Mouse (Mus musculus) forebrain, embryonic 15.5 days (tissue): Measurements from ENCODE around the gene Simc1. TPM values are rescaled to one million over a fixed set of nuclear protein-coding genes. Genes with fewer than 3 reads are reported as not detected.
A peak's percentile ranks its signal among the peaks of the same experiment; 100 is the strongest.

Experiments used
- ATAC-seq: fragments of 200-750 bp; cut with Nextera tagmentation; replicated peaks from 2 replicates; pipeline ENCODE4 v1.8.0; 2017; ENCODE audit warnings: mild to moderate bottlenecking, moderate TSS enrichment, moderate library complexity
- H3K27ac ChIP-seq: fragments of 300-500 bp; sonication (generic); replicated peaks from 2 replicates; pipeline ENCODE4 v1.5.1; 2015; ENCODE audit warnings: mild to moderate bottlenecking, inconsistent platforms
- H3K27me3 ChIP-seq: fragments of 300-500 bp; sonication (generic); 2 replicates; pipeline ENCODE4 v1.6.1; 2015; ENCODE audit warnings: inconsistent platforms
- H3K36me3 ChIP-seq: fragments of 300-500 bp; sonication (generic); 2 replicates; pipeline ENCODE4 v1.6.1; 2015; ENCODE audit warnings: mild to moderate bottlenecking, inconsistent platforms
- H3K4me1 ChIP-seq: fragments of 300-500 bp; sonication (generic); 2 replicates; pipeline ENCODE4 v1.6.1; 2015; ENCODE audit warnings: inconsistent platforms
- H3K4me2 ChIP-seq: fragments of 300-500 bp; sonication (generic); replicated peaks from 2 replicates; pipeline ENCODE4 v1.6.1; 2015; ENCODE audit warnings: mild to moderate bottlenecking, inconsistent platforms
- H3K4me3 ChIP-seq: fragments of 300-500 bp; sonication (generic); 2 replicates; pipeline ENCODE4 v1.5.1; 2015; ENCODE audit warnings: mild to moderate bottlenecking, inconsistent platforms
- H3K9ac ChIP-seq: fragments of 300-500 bp; sonication (generic); replicated peaks from 2 replicates; pipeline ENCODE4 v1.6.1; 2015; ENCODE audit warnings: mild to moderate bottlenecking, inconsistent platforms
- H3K9me3 ChIP-seq: fragments of 300-500 bp; sonication (generic); 2 replicates; pipeline ENCODE4 v1.6.1; 2016; ENCODE audit warnings: inconsistent platforms
- WGBS: fragments of 180-500 bp; shearing (Covaris S2); methylation state at CpG from one replicate; pipeline ENCODE4 v1.1.7; 2015; ENCODE audit warnings: mixed read lengths; 5-methylcytosine and 5-hydroxymethylcytosine counted together
- polyA plus RNA-seq: library from polyadenylated mRNA; unstranded; fragments of >200 nt; fragmentation: Nextera tagmentation; extraction: Ambion mirVana; gene quantifications from 2 replicates; pipeline ENCODE4 v1.2.1, GENCODE M21; 2015

Simc1 gene
- polyA plus RNA-seq, 1 experiment from 2014 or later = 25.7 TPM

- under 1% methylated on average over 55 of the region's 55 CpGs for WGBS
- ATAC-seq = peak; percentile 94
Measured at GRCm38 (mm10) chr13:54574854-54575481, 71.4 kb downstream of the Simc1 start, which contains the start of gene Arl10. Gene Arl10 (plus strand): TSS chr13:54575015.

GRCm38 (mm10) chr13:54575489-54575888 is 71.9 kb downstream of the Simc1 start:
- Histone ChIP-seq H3K27ac (peak overlapping the region; percentile 71; the same call in 1 of the 2 replicates), H3K4me1 (peaks cover 24% of the 10 kb centered on the region), H3K4me2 (peak overlapping the region; percentile 87), H3K4me3 (peak overlapping the region; percentile 86), H3K9ac (peak overlapping the region; percentile 82), H3K9me3 (no peaks in the 10 kb centered on the region), H3K36me3 (peaks cover 14% of the 10 kb centered on the region; the same call in 1 of the 2 replicates), H3K27me3 (no peaks in the 10 kb centered on the region; the same call in 1 of the 2 replicates)
- ATAC-seq = no peak
- 3% methylated on average over 19 of the region's 19 CpGs for WGBS

More at GRCm38 (mm10) chr13:54574854-54575481, 71.4 kb downstream of the Simc1 start, which contains the start of gene Arl10:
- no peaks in the 10 kb centered on the region for H3K9me3 ChIP-seq
- peak within 1 kb of the TSS; percentile 87 for H3K4me2 ChIP-seq
- H3K27ac ChIP-seq = peak within 1 kb of the TSS; percentile 71
- peak within 1 kb of the TSS; percentile 82 for H3K9ac ChIP-seq
- H3K4me1 ChIP-seq = peaks cover 24% of the 10 kb centered on the region
- no peaks in the 10 kb centered on the region; the same call in 1 of the 2 replicates for H3K27me3 ChIP-seq
- peaks cover 9% of the 10 kb centered on the region; the same call in 1 of the 2 replicates for H3K36me3 ChIP-seq
- peak within 1 kb of the TSS; percentile 86 for H3K4me3 ChIP-seq

DNA sequence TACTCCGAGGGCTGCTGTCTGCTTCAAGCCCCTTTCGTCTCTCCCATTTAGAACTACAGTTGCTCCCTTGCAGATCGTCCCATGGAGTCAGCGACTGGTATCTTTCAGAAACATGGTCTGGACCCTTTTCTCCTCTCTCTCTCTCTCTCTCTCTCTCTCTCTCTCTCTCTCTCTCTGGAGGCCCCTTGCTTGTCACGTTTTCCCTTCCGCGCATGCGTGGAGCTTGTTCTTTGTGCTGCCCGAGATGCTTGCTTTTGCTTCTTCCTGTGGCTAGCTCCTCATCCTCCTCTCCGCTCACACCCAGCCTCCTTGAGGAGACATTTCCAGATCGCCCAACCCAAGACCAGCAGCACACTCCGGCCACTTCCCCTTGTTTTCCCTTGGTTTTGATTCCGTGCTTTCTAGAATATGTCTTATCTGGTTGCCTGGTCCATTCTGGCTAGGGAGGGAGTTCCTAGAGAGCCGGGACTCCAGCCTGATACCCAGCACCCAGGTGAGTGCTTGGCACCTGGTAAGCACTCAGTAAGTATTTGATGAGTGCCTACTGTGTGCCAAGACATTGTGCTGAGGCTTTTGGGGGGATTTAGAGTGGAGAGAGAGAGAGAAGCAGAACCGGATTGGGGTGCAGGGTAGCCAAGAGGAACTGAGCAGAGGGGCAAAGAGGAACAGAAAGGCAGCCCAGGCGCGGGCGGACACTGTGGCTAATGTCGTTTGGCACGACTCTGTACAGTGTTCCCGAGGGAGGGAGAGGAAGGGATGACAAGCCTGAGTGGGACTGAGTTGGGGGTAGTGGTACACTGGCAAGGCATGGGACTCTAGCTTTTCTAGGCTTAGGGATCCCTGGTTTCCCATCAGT is 74.3 kb downstream of the Simc1 start:
- peaks cover 29% of the 10 kb centered on the region for H3K4me1 ChIP-seq
- H3K9ac ChIP-seq = no peak overlapping the region
- no peaks in the 10 kb centered on the region for H3K9me3 ChIP-seq
- WGBS = 85% methylated on average over 21 of the region's 21 CpGs
- H3K27ac ChIP-seq = no peak overlapping the region
- ATAC-seq = no peak
- no peaks in the 10 kb centered on the region; the same call in 1 of the 2 replicates for H3K27me3 ChIP-seq
- no peak overlapping the region for H3K4me2 ChIP-seq
- H3K4me3 ChIP-seq = no peak overlapping the region
- H3K36me3 ChIP-seq = peaks cover 33% of the 10 kb centered on the region

- no peak for ATAC-seq
- Histone ChIP-seq H3K9me3 (no peaks in the 10 kb centered on the region), H3K27ac (no peak overlapping the region), H3K9ac (no peak overlapping the region), H3K27me3 (no peaks in the 10 kb centered on the region), H3K36me3 (peaks cover 67% of the 10 kb centered on the region), H3K4me2 (no peak overlapping the region), H3K4me3 (no peak overlapping the region), H3K4me1 (peaks cover 15% of the 10 kb centered on the region)
- 83% methylated on average over 2 of the region's 2 CpGs for WGBS
Measured at GRCm38 (mm10) chr13:54581385-54581784, 77.8 kb downstream of the Simc1 start.

DNA sequence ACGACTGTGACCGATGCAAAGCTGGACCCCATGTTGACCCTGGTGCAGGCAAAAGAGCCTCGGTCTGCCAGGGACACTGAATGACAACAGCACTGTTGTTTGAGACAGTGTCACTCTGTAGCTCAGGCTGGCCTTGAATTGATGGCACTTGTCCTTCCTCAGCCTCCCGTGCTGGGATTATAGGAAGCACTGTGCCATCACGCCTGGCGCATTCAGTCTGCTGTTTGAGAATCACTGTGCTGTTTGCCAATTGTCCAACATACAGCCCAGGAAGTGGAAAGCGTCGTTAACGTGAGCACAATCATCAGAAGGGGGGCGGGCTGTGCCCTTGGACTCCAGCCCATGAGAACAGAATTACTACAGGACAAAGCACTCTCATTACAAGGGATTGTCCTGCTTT is 78.5 kb downstream of the Simc1 start:
- 0 out of 2 replicates have a peak overlapping the region, but pooled peaks have one; percentile 19 for H3K27ac ChIP-seq
- no peak overlapping the region for H3K4me3 ChIP-seq
- WGBS = 53% methylated on average over 10 of the region's 10 CpGs
- no peaks in the 10 kb centered on the region for H3K9me3 ChIP-seq
- H3K27me3 ChIP-seq = no peaks in the 10 kb centered on the region
- ATAC-seq = no peak
- no peak overlapping the region for H3K4me2 ChIP-seq
- no peak overlapping the region for H3K9ac ChIP-seq
- peaks cover 67% of the 10 kb centered on the region for H3K36me3 ChIP-seq
- peaks cover 8% of the 10 kb centered on the region for H3K4me1 ChIP-seq

DNA sequence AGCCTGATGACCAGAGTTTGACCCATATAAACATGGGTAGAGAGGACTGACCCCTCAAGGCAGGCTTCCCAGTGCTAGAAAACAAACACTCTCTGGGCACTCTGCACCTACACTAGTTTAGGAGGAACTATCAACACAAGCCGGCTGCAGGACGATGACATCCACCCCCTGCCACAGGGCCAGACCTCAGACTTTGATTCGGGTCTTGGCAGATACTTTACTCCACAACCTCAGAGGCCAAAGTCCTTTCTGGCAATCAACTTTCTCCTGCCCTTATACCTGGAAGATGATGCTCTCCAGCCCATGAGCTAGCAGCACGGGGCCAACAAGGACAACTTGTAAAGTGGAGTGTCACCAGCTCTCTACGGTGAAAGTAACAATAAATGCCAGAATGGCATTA is 79.3 kb downstream of the Simc1 start:
- ATAC-seq = no peak
- H3K27ac ChIP-seq = no peak overlapping the region
- 90% methylated on average over 5 of the region's 5 CpGs for WGBS
- peaks cover 67% of the 10 kb centered on the region for H3K36me3 ChIP-seq
- no peak overlapping the region for H3K4me3 ChIP-seq
- no peaks in the 10 kb centered on the region for H3K9me3 ChIP-seq
- H3K4me1 ChIP-seq = 0 out of 2 replicates have a peak, but pooled peaks cover 5% of the 10 kb centered on the region
- no peak overlapping the region for H3K4me2 ChIP-seq
- no peak overlapping the region for H3K9ac ChIP-seq
- no peaks in the 10 kb centered on the region for H3K27me3 ChIP-seq

GRCm38 (mm10) chr13:54585831-54586230 is 82.3 kb downstream of the Simc1 start:
- H3K9me3 ChIP-seq = no peaks in the 10 kb centered on the region
- no peak for ATAC-seq
- 94% methylated on average over 11 of the region's 11 CpGs for WGBS
- H3K27me3 ChIP-seq = no peaks in the 10 kb centered on the region
- peaks cover 51% of the 10 kb centered on the region for H3K36me3 ChIP-seq
- H3K27ac ChIP-seq = no peak overlapping the region
- H3K4me3 ChIP-seq = no peak overlapping the region
- H3K4me1 ChIP-seq = peaks cover 23% of the 10 kb centered on the region
- no peak overlapping the region for H3K9ac ChIP-seq
- no peak overlapping the region for H3K4me2 ChIP-seq

DNA sequence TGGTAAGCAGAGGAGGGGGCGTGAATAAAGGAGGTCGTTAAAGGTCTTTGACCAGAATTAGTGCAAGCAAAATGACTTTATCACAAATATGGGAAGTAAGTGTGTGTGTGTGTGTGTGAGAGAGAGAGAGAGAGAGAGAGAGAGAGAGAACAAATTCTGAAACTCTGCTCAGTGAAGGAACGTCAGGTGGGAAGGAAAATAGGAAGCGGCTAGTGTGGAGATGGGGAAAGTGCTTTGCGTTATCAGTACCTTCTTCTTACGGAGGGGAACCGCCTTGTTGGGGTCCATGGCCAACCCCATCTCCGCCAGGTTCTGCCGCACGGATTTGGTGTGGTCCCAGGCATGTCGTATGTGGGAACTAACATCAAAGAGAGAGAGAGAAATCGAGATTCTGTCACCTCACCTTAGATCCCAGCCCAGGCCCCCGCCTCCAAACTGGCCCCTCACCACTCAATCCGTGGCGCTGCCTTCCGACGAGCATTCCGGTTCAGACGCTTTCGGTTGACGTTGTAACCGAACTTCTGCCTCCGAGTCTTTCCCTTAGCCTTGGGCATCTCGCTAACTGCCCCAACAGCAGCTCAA is 85.9 kb downstream of the Simc1 start:
- H3K4me3 ChIP-seq = peak overlapping the region; percentile 96
- peaks cover 32% of the 10 kb centered on the region for H3K4me1 ChIP-seq
- H3K9me3 ChIP-seq = no peaks in the 10 kb centered on the region
- peak overlapping the region; percentile 9; the same call in 1 of the 2 replicates for H3K27ac ChIP-seq
- peaks cover 22% of the 10 kb centered on the region for H3K36me3 ChIP-seq
- H3K9ac ChIP-seq = peak overlapping the region; percentile 62
- peak; percentile 53 for ATAC-seq
- H3K27me3 ChIP-seq = no peaks in the 10 kb centered on the region
- peak overlapping the region; percentile 73 for H3K4me2 ChIP-seq
- 2% methylated on average over 24 of the region's 24 CpGs for WGBS

GRCm38 (mm10) chr13:54589996-54590951 is 86.7 kb downstream of the Simc1 start, which contains the start of the genes Nop16 and Higd2a:
Gene Nop16 (minus strand): TSS chr13:54590090.
Gene Higd2a (plus strand): TSS chr13:54590207.
- under 1% methylated on average over 51 of the region's 51 CpGs for WGBS
- H3K9ac ChIP-seq = peak within 1 kb of the TSS; percentile 92
- no peaks in the 10 kb centered on the region for H3K9me3 ChIP-seq
- H3K27me3 ChIP-seq = no peaks in the 10 kb centered on the region
- peak within 1 kb of the TSS; percentile 96 for H3K4me3 ChIP-seq
- peak within 1 kb of the TSS; percentile 82 for H3K4me2 ChIP-seq
- peak within 1 kb of the TSS; percentile 91 for H3K27ac ChIP-seq
- H3K4me1 ChIP-seq = peaks cover 32% of the 10 kb centered on the region
- H3K36me3 ChIP-seq = peaks cover 15% of the 10 kb centered on the region
- ATAC-seq = peak; percentile 98

GRCm38 (mm10) chr13:54591776-54592356 is 88.3 kb downstream of the Simc1 start:
- H3K27ac ChIP-seq = no peak overlapping the region
- no peak for ATAC-seq
- H3K27me3 ChIP-seq = no peaks in the 10 kb centered on the region
- WGBS = 93% methylated on average over 8 of the region's 8 CpGs
- H3K9me3 ChIP-seq = no peaks in the 10 kb centered on the region
- peak overlapping the region; percentile 96; the same call in 1 of the 2 replicates for H3K4me3 ChIP-seq
- H3K9ac ChIP-seq = no peak overlapping the region
- H3K4me2 ChIP-seq = 0 out of 2 replicates have a peak overlapping the region, but pooled peaks have one; percentile 82
- peaks cover 37% of the 10 kb centered on the region for H3K4me1 ChIP-seq
- peaks cover 5% of the 10 kb centered on the region for H3K36me3 ChIP-seq
